Mouse (Mus musculus): ENCODE measurements around the gene Snrpf. TPM values are rescaled to one million over a fixed set of nuclear protein-coding genes. Genes with fewer than 3 reads are reported as not detected.

The Snrpf gene
- total and polyA plus RNA-seq, 2 experiments from 2014 or later = 20.1 to 65.8 TPM

DNA sequence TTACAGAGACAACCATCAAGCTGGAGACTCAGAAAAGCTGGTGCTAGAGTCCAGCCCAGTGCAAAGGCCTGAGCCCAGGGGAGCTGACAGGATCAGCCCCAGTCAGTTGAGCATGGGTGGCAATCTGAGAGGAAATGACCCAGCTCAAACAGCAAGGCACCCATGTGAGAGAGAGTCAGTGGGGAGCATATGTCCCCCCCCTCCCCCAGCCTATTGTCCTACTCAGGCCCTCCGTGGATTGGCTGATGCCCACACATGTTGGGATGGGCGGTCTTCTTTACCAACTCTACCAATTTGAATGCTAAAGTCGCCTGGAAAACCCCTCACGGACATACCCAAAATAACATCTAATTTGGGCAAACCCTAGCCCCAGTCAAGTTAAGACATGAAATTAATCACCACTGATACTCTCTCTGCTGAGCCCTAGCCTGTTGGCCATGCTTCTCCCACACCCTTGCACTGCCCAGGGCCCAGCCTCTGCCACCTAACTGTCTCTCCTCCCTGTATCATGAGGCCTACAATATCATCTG, 41.7 kb downstream of the Snrpf start:
- Histone ChIP-seq H3K4me1 (ENCODE audit: insufficient read depth, low read length) (no peaks in the 10 kb centered on the region), H3K4me3 (ENCODE audit: low read length) (no peak overlapping the region), H3K36me3 (ENCODE audit: insufficient read depth, low read length) (no peaks in the 10 kb centered on the region), H3K9ac (replicated peaks; ENCODE audit: low read length) (no peak overlapping the region), H3K9me3 (ENCODE audit: low read length) (no peaks in the 10 kb centered on the region), H3K27me3 (ENCODE audit: insufficient read depth, low read length) (no peaks in the 10 kb centered on the region), H3K4me2 (ENCODE audit: low read depth, low read length) (no peak overlapping the region), H3K27ac (no peak overlapping the region)
- ATAC-seq (no peak), DNase-seq (ENCODE audit: low spot score) (no peak)
- no peak for TF ChIP-seq CTCF (IDR thresholded peaks at IDR 0.05; ENCODE audit: low read depth)
- WGBS = 87% methylated on average over 4 of the region's 4 CpGs

DNA sequence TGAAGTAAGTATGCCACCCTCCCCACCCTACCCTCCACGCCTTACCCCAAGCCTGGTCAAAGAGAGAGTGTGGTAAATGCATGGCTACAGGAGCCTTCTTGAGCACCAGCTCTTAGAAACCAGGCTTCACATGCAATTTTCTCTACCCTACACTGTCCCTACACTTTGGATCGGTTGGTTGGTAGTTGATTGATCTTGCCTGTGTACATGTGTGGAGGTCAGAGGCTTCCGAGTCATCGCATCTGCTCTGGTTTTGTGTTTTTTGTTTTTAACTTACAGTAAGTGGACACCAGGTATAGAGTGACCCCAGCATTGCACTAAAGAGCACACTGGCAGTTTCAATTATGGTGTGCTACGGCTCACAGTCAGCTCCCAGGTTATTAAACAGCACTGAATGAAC, 45.3 kb downstream of the Snrpf start:
- WGBS = 84% methylated on average over 5 of the region's 5 CpGs
- Histone ChIP-seq H3K27me3 (ENCODE audit: insufficient read depth, low read length) (no peaks in the 10 kb centered on the region), H3K4me3 (ENCODE audit: low read length) (no peak overlapping the region), H3K27ac (no peak overlapping the region), H3K9ac (replicated peaks; ENCODE audit: low read length) (no peak overlapping the region), H3K4me1 (ENCODE audit: insufficient read depth, low read length) (0 out of 2 replicates have a peak, but pooled peaks cover 4% of the 10 kb centered on the region), H3K9me3 (ENCODE audit: low read length) (no peaks in the 10 kb centered on the region), H3K36me3 (ENCODE audit: insufficient read depth, low read length) (no peaks in the 10 kb centered on the region), H3K4me2 (ENCODE audit: low read depth, low read length) (no peak overlapping the region)
- ATAC-seq (no peak), DNase-seq (ENCODE audit: low spot score) (no peak)
- no peak for TF ChIP-seq CTCF (IDR thresholded peaks at IDR 0.05; ENCODE audit: low read depth)

DNA sequence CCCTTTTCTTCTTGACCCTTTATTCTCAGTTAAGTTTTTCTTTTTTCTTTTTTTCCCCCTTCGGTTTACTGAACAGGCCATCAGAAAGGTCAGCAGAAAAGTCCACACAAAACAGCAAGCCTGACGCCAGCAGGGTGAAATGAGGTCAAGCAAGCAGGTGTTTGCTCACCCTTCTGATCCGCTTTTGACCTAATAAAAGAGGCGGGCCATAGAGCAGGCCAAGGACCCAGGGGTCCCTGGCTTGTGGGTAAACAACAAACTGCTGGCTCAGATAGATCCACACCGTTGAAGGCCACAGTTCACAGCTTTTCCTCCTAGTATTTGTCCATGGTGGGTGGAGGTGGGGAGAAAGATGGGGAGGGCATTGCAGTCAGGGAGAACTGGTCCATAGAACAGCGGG, 46.3 kb downstream of the Snrpf start:
- Histone ChIP-seq H3K4me3 (ENCODE audit: low read length) (no peak overlapping the region), H3K4me1 (ENCODE audit: insufficient read depth, low read length) (0 out of 2 replicates have a peak, but pooled peaks cover 4% of the 10 kb centered on the region), H3K9me3 (ENCODE audit: low read length) (no peaks in the 10 kb centered on the region), H3K36me3 (ENCODE audit: insufficient read depth, low read length) (no peaks in the 10 kb centered on the region), H3K4me2 (ENCODE audit: low read depth, low read length) (no peak overlapping the region), H3K27ac (no peak overlapping the region), H3K9ac (replicated peaks; ENCODE audit: low read length) (no peak overlapping the region), H3K27me3 (ENCODE audit: insufficient read depth, low read length) (no peaks in the 10 kb centered on the region)
- TF ChIP-seq CTCF (IDR thresholded peaks at IDR 0.05; ENCODE audit: low read depth) = no peak
- ATAC-seq (no peak), DNase-seq (ENCODE audit: low spot score) (no peak)
- WGBS = 58% methylated on average over 6 of the region's 6 CpGs

DNA sequence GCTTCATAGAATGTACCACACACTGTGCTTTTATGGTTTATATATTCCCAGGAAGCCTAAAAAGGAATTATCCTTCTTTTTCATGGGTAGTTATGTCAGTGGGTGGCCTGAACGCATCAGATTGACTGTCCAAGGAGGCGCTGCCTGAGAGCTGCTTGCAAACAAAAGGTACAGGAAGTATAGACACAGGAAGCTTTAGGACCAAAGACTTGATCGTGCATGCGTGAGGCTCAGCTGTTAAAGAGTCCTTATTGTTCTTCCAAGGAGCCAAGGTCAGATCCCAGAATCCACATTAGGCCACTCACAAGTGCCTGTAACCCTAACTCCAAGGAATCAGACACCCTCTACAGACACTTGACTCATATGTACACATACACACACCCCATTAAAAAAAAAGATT, 47.1 kb downstream of the Snrpf start:
- Histone ChIP-seq H3K9ac (replicated peaks; ENCODE audit: low read length) (no peak overlapping the region), H3K4me3 (ENCODE audit: low read length) (no peak overlapping the region), H3K27ac (no peak overlapping the region), H3K4me2 (ENCODE audit: low read depth, low read length) (no peak overlapping the region), H3K36me3 (ENCODE audit: insufficient read depth, low read length) (no peaks in the 10 kb centered on the region), H3K27me3 (ENCODE audit: insufficient read depth, low read length) (no peaks in the 10 kb centered on the region), H3K9me3 (ENCODE audit: low read length) (no peaks in the 10 kb centered on the region), H3K4me1 (ENCODE audit: insufficient read depth, low read length) (0 out of 2 replicates have a peak, but pooled peaks cover 4% of the 10 kb centered on the region)
- no peak for DNase-seq (ENCODE audit: low spot score)
- 34% methylated on average over 4 of the region's 4 CpGs for WGBS
- no peak for TF ChIP-seq CTCF (IDR thresholded peaks at IDR 0.05; ENCODE audit: low read depth)
- ATAC-seq = no peak

DNA sequence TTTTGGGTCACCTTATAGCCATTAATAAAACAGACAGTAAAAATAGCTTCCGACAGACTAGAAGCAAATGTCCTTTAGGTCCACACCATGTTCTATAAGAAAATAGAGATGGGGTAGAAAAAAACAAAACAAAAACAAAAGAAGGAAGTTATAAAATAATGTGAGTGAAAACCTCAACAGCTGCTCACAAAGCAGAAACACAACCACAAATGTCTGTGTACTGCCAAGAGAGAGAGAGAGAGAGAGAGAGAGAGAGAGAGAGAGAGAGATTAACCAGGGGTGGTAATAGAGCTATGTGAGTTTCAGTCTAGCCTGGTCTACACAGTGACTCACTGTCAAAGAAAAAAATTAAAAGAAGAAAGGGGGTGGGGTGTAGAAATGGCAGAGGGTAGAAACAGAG, 47.9 kb downstream of the Snrpf start:
- H3K9ac ChIP-seq (replicated peaks; ENCODE audit: low read length) = no peak overlapping the region
- 0 out of 2 replicates have a peak, but pooled peaks cover 4% of the 10 kb centered on the region for H3K4me1 ChIP-seq (ENCODE audit: insufficient read depth, low read length)
- no peak overlapping the region for H3K4me2 ChIP-seq (ENCODE audit: low read depth, low read length)
- H3K4me3 ChIP-seq (ENCODE audit: low read length) = no peak overlapping the region
- H3K27me3 ChIP-seq (ENCODE audit: insufficient read depth, low read length) = no peaks in the 10 kb centered on the region
- H3K36me3 ChIP-seq (ENCODE audit: insufficient read depth, low read length) = no peaks in the 10 kb centered on the region
- no peak overlapping the region for H3K27ac ChIP-seq
- WGBS = 78% methylated on average over 1 of the region's 1 CpGs
- ATAC-seq = no peak
- TF ChIP-seq CTCF (IDR thresholded peaks at IDR 0.05; ENCODE audit: low read depth) = no peak
- no peak for DNase-seq (ENCODE audit: low spot score)
- H3K9me3 ChIP-seq (ENCODE audit: low read length) = no peaks in the 10 kb centered on the region

DNA sequence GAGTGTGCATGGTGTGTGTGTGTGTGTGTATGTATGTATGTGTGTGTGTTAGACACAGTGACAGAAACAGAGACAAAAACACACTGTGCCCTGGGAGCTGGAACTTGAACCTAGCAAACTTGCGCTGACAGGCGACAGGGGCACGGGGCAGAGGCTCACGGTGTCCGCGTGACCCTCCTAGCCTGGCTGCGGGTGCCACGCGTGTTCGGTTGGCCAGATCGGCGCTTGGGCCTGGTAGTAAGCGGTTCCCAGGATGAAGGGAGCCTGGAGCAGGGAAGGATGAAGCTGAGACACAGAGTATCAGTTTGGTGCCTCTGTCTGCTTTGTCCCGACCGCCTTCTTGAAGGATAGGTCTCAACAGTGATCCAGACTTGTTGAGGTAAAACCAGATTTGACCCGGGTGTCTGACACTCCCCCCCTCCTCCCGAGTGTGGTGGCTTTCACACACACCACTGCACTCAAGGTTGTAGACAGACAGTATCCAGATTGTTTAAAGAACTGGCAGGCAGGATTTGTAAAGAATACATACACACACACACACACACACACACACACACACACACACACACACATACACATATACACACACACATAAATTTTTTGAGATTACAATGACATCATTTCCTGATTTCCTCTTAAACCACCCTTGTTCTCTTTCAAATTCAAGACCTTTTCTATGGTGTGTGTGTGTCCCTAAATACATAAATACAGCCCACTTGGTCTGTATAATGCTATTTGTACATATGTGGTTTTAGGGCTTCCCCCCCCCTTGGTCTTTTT, 48.9 kb downstream of the Snrpf start, which contains the start of gene Ccdc38:
TSS of gene Ccdc38 (plus strand) at position 202 of the 780 bp plus-strand sequence.
- peak within 1 kb of the TSS; percentile 43 for H3K4me3 ChIP-seq (ENCODE audit: low read length)
- TF ChIP-seq CTCF (IDR thresholded peaks at IDR 0.05; ENCODE audit: low read depth) = no peak

More for the DNA sequence above, 48.9 kb downstream of the Snrpf start, which contains the start of gene Ccdc38:
- no peaks in the 10 kb centered on the region for H3K36me3 ChIP-seq (ENCODE audit: insufficient read depth, low read length)
- DNase-seq (ENCODE audit: low spot score) (no peak), ATAC-seq (no peak)
- no peaks in the 10 kb centered on the region for H3K27me3 ChIP-seq (ENCODE audit: insufficient read depth, low read length)
- H3K4me1 ChIP-seq (ENCODE audit: insufficient read depth, low read length) = 0 out of 2 replicates have a peak, but pooled peaks cover 4% of the 10 kb centered on the region
- H3K27ac ChIP-seq = no peak within 1 kb of the TSS
- H3K9me3 ChIP-seq (ENCODE audit: low read length) = no peaks in the 10 kb centered on the region
- no peak within 1 kb of the TSS for H3K9ac ChIP-seq (replicated peaks; ENCODE audit: low read length)
- WGBS = 61% methylated on average over 17 of the region's 17 CpGs
- peak within 1 kb of the TSS; percentile 73 for H3K4me2 ChIP-seq (ENCODE audit: low read depth, low read length)

Measured in hindbrain, postnatal 0 days (tissue).